Mouse (Mus musculus) liver, postnatal 0 days (tissue): Measurements from ENCODE around the gene St6galnac4. TPM values are rescaled to one million over a fixed set of nuclear protein-coding genes. Genes with fewer than 3 reads are reported as not detected.

ENCODE experiments used
- ATAC-seq: fragments of 200-750 bp; cut with Nextera tagmentation; 2 replicates; pipeline ENCODE4 v1.8.0; 2017; ENCODE audit warnings: mild to moderate bottlenecking, moderate library complexity
- DNase-seq: peaks from one replicate; pipeline ENCODE4 v3.0.0-alpha.2; 2016
- H3K27ac ChIP-seq: fragments of 300-500 bp; sonication (generic); 2 replicates; pipeline ENCODE4 v1.5.1; 2014; ENCODE audit warnings: antibody characterized with exemption, moderate library complexity, mild to moderate bottlenecking, low read depth
- H3K27me3 ChIP-seq: fragments of 300-500 bp; sonication (generic); 2 replicates; pipeline ENCODE4 v1.6.1; 2014; ENCODE audit warnings: low read length, control low read depth, mixed read lengths; ENCODE audit not compliant: insufficient read depth
- H3K36me3 ChIP-seq: fragments of 300-500 bp; sonication (generic); replicated peaks from 2 replicates; pipeline ENCODE4 v1.6.1; 2014; ENCODE audit warnings: mild to moderate bottlenecking, control low read depth, low read length, moderate library complexity, mixed read lengths; ENCODE audit not compliant: insufficient read depth
- H3K4me1 ChIP-seq: fragments of 300-500 bp; sonication (generic); 2 replicates; pipeline ENCODE4 v1.6.1; 2014; ENCODE audit warnings: antibody characterized with exemption, mild to moderate bottlenecking, control low read depth; ENCODE audit not compliant: insufficient read depth
- H3K4me2 ChIP-seq: fragments of 300-500 bp; sonication (generic); 2 replicates; pipeline ENCODE4 v1.6.1; 2014; ENCODE audit warnings: low read depth, mild to moderate bottlenecking, low read length, moderate library complexity, mixed read lengths
- H3K4me3 ChIP-seq: fragments of 300-500 bp; sonication (generic); 2 replicates; pipeline ENCODE4 v1.5.1; 2014; ENCODE audit warnings: low read depth, low read length
- H3K9ac ChIP-seq: fragments of 300-500 bp; sonication (generic); replicated peaks from 2 replicates; pipeline ENCODE4 v1.6.1; 2014; ENCODE audit warnings: mild to moderate bottlenecking, moderate library complexity
- H3K9me3 ChIP-seq: fragments of 300-500 bp; sonication (generic); 2 replicates; pipeline ENCODE4 v1.6.1; 2016; ENCODE audit warnings: mild to moderate bottlenecking, control low read depth, low read length, mixed read lengths
- CTCF ChIP-seq: sonication (generic); IDR thresholded peaks from 2 replicates; pipeline ENCODE4 v1.5.1; 2016; ENCODE audit warnings: antibody characterized with exemption, low read depth
- EP300 ChIP-seq: IDR thresholded peaks from 2 replicates; pipeline ENCODE4 v1.6.1; 2016; ENCODE audit warnings: antibody characterized with exemption, low read depth, mild to moderate bottlenecking
- WGBS: fragments of 180-500 bp; shearing (Covaris S2); extraction: QIAGEN DNeasy Blood & Tissue Kit; methylation state at CpG from one replicate; pipeline ENCODE4 v1.1.7; 2014; ENCODE audit not compliant: insufficient replicate concordance; 5-methylcytosine and 5-hydroxymethylcytosine counted together
- polyA plus RNA-seq: library from polyadenylated mRNA; unstranded; fragments of >200 nt; fragmentation: Nextera tagmentation; extraction: Ambion mirVana; gene quantifications from 2 replicates; pipeline ENCODE4 v1.2.1, GENCODE M21; 2015

Gene St6galnac4
- polyA plus RNA-seq, 1 experiment from 2014 or later = 5.8 TPM

DNA sequence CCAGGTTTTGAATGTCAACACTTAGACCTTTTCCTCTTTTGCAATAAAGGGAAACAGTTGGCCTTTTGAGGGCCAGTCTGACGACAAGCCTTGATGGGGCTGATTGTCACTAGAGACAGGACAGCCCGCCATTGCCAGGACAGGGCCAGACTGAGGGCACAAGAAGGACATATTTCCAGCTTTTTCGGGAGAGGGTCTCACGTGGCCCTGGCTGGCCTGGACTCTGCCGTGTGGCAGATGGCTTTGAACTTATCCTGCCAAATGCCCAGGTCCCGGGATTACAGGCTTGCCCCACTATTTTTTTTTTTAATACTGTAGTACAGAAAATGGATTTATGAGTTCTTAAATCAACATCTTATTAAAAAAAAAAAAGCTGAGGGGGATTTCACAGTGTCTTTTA, 4.4 kb downstream of the St6galnac4 start:
- H3K4me3 ChIP-seq = no peak overlapping the region
- H3K27ac ChIP-seq = no peak overlapping the region
- 70% methylated on average over 6 of the region's 6 CpGs for WGBS

DNA sequence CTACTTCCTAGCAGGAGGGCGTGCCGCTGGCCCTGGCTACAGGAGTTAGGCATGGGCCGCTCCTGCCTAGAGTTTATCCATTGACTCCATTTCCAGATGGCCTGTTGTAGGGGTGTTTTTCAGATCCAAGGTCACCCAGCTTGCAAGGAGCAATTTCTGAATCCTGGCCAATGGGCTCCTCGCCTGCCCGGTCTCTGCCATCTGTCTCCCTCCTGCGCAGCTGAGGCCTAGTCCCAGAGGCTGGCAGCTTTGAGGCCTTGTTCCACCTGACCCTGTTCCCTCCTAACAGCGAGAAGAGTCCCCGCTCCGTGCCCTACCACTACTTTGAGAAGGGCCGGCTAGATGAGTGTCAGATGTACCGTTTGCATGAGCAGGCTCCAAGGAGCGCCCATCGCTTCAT, 9.8 kb downstream of the St6galnac4 start:
- Histone ChIP-seq H3K27ac (no peak overlapping the region), H3K9ac (no peak overlapping the region), H3K9me3 (no peaks in the 10 kb centered on the region), H3K27me3 (no peaks in the 10 kb centered on the region), H3K4me2 (no peak overlapping the region), H3K4me3 (no peak overlapping the region), H3K36me3 (0 out of 2 replicates have a peak, but pooled peaks cover 3% of the 10 kb centered on the region), H3K4me1 (0 out of 2 replicates have a peak, but pooled peaks cover 2% of the 10 kb centered on the region)
- ATAC-seq (no peak), DNase-seq (no peak)
- WGBS = 86% methylated on average over 13 of the region's 13 CpGs
- TF ChIP-seq EP300 = no peak
- no peak for TF ChIP-seq CTCF

More for the DNA sequence above, 4.4 kb downstream of the St6galnac4 start:
- H3K4me2 ChIP-seq = no peak overlapping the region
- H3K9ac ChIP-seq = no peak overlapping the region
- no peak for DNase-seq
- ATAC-seq = no peak
- H3K36me3 ChIP-seq = no peaks in the 10 kb centered on the region
- peaks cover 17% of the 10 kb centered on the region for H3K4me1 ChIP-seq
- TF ChIP-seq EP300 (no peak), CTCF (no peak)
- no peaks in the 10 kb centered on the region for H3K27me3 ChIP-seq
- H3K9me3 ChIP-seq = no peaks in the 10 kb centered on the region

GRCm38 (mm10) chr2:32597248-32597647, 10.4 kb downstream of the St6galnac4 start:
- H3K4me2 ChIP-seq = no peak overlapping the region
- H3K27me3 ChIP-seq = no peaks in the 10 kb centered on the region
- no peak overlapping the region for H3K9ac ChIP-seq
- no peak overlapping the region for H3K27ac ChIP-seq
- ATAC-seq (no peak), DNase-seq (no peak)
- no peaks in the 10 kb centered on the region for H3K9me3 ChIP-seq
- whole genome bisulfite sequencing = 80% methylated on average over 5 of the region's 5 CpGs
- H3K4me3 ChIP-seq = no peak overlapping the region
- 0 out of 2 replicates have a peak, but pooled peaks cover 3% of the 10 kb centered on the region for H3K36me3 ChIP-seq
- H3K4me1 ChIP-seq = peaks cover 6% of the 10 kb centered on the region; the same call in 1 of the 2 replicates
- TF ChIP-seq EP300 (no peak), CTCF (no peak)

DNA sequence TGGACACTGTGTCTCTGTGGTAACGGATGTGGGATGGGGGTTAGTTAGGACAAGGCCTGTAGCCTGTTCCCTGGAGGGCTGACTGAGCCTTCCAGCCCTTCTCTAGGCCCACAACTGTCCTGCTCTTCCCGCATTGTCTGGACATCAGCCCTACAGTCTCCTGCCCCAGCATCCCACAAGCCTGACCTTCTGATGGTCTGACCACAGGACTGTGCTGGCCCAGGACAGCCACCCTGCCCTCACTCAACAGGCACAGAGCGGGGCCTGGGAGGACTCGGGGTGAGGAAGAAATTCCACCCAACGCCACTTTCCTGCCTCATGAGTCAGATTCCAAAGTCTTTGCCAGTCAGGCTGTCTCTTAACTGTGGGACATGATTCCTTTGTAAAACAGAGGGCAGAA, 10.8 kb downstream of the St6galnac4 start:
- Histone ChIP-seq H3K4me2 (no peak overlapping the region), H3K4me1 (peaks cover 10% of the 10 kb centered on the region), H3K9me3 (no peaks in the 10 kb centered on the region), H3K36me3 (0 out of 2 replicates have a peak, but pooled peaks cover 3% of the 10 kb centered on the region), H3K9ac (no peak overlapping the region), H3K27ac (no peak overlapping the region), H3K4me3 (no peak overlapping the region), H3K27me3 (no peaks in the 10 kb centered on the region)
- no peak for TF ChIP-seq EP300
- no peak for TF ChIP-seq CTCF
- WGBS = 88% methylated on average over 5 of the region's 5 CpGs
- DNase-seq (no peak), ATAC-seq (no peak)

DNA sequence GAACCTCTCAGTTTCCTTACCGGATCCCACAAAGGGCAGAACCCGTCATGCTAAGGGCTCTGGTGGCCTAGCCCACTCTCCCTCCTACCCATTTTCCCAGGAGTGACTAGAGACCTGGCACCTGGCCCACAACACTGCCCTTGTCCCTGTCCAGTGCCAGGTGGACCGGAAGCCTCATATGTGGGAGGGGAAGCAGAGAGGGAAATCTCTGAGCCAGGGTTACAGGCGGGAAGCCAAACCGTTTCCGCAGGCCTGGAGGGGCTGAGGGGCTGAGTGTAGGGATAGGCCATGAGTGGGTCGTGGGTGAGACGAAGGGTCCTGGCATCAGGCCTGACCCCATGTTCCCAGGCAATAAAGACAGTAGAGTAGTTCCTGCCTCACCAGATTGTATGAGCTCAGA, 11.6 kb downstream of the St6galnac4 start:
- DNase-seq (no peak), ATAC-seq (no peak)
- WGBS = 85% methylated on average over 8 of the region's 8 CpGs
- TF ChIP-seq CTCF (no peak), EP300 (no peak)
- Histone ChIP-seq H3K36me3 (0 out of 2 replicates have a peak, but pooled peaks cover 3% of the 10 kb centered on the region), H3K27me3 (no peaks in the 10 kb centered on the region), H3K4me2 (no peak overlapping the region), H3K4me3 (no peak overlapping the region), H3K4me1 (peaks cover 10% of the 10 kb centered on the region), H3K27ac (no peak overlapping the region), H3K9me3 (no peaks in the 10 kb centered on the region), H3K9ac (no peak overlapping the region)

DNA sequence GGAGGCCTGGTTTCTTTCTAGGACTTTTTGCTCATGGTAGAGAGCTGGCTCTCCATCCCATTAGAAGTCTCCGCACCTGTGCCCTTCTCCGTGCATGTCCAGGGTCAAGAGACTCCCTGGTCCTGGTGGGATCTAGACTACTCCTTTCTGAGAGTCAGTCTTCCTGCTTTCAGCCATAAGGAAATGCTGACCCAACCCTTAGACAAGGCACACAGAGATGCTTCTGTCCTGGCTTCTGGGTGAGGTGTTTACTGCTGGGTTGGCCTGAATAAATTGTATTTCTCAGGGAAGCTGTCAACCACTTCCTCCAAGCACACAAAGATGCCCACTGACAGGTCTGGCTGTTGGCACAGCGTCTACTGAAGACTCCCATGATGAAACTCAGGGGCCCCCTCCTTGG, 12.5 kb downstream of the St6galnac4 start, which contains the start of gene St6galnac6:
Gene St6galnac6 (plus strand): TSS at position 301 of the 400 bp plus-strand sequence.
- peaks cover 10% of the 10 kb centered on the region for H3K4me1 ChIP-seq

More for the DNA sequence above, 12.5 kb downstream of the St6galnac4 start, which contains the start of gene St6galnac6:
- ATAC-seq (no peak), DNase-seq (no peak)
- WGBS = 87% methylated on average over 3 of the region's 3 CpGs
- no peaks in the 10 kb centered on the region for H3K9me3 ChIP-seq
- H3K4me2 ChIP-seq = no peak within 1 kb of the TSS
- H3K9ac ChIP-seq = no peak within 1 kb of the TSS
- 0 out of 2 replicates have a peak, but pooled peaks cover 3% of the 10 kb centered on the region for H3K36me3 ChIP-seq
- H3K27me3 ChIP-seq = no peaks in the 10 kb centered on the region
- H3K27ac ChIP-seq = no peak within 1 kb of the TSS
- no peak within 1 kb of the TSS for H3K4me3 ChIP-seq
- TF ChIP-seq EP300 (no peak), CTCF (no peak)
